Mouse (Mus musculus) adrenal gland, adult 8-10 months (tissue): Measurements from ENCODE around the gene Scin. TPM values are rescaled to one million over a fixed set of nuclear protein-coding genes. Genes with fewer than 3 reads are reported as not detected.

ENCODE experiments used
- DNase-seq: peaks from one replicate; pipeline ENCODE4 v3.0.0; 2022
- total RNA-seq, 4 experiments: library from RNA; stranded (reverse); gene quantifications; 2 replicates each; pipeline ENCODE4 v1.2.4; 2022

Scin gene
- total RNA-seq, 4 experiments from 2014 or later: 1.7 to 2.4 (median 2.1) TPM

GRCm38 (mm10) chr12:40106874-40107273 is 27.2 kb downstream of the Scin start:
- no peak for DNase-seq

GRCm38 (mm10) chr12:40104750-40105149 is 29.3 kb downstream of the Scin start:
- DNase-seq: no peak

- DNase-seq: no peak
These were observed 31.7 kb downstream of the Scin start for GRCm38 (mm10) chr12:40102359-40102758.

- DNase-seq: no peak
These were observed 34.6 kb downstream of the Scin start for GRCm38 (mm10) chr12:40099407-40099806.

- no peak for DNase-seq
These were observed 36.6 kb downstream of the Scin start for GRCm38 (mm10) chr12:40097449-40097848.

- no peak for DNase-seq
These were observed 37.0 kb downstream of the Scin start for GRCm38 (mm10) chr12:40097023-40097422.

GRCm38 (mm10) chr12:40096453-40096852 is 37.6 kb downstream of the Scin start:
- DNase-seq: no peak

- no peak for DNase-seq
These were observed 44.0 kb downstream of the Scin start for GRCm38 (mm10) chr12:40090017-40090416.

GRCm38 (mm10) chr12:40085731-40086322 is 48.2 kb downstream of the Scin start:
- DNase-seq: no peak

- DNase-seq: no peak
These were observed 51.4 kb downstream of the Scin start for GRCm38 (mm10) chr12:40082453-40083238.

GRCm38 (mm10) chr12:40082048-40082447 is 52.0 kb downstream of the Scin start:
- DNase-seq: no peak

- no peak for DNase-seq
These were observed 60.4 kb downstream of the Scin start for GRCm38 (mm10) chr12:40073660-40074059.

GRCm38 (mm10) chr12:40047024-40047423 is 87.0 kb downstream of the Scin start:
- DNase-seq: no peak

- no peak for DNase-seq
These were observed 90.0 kb downstream of the Scin start for GRCm38 (mm10) chr12:40043816-40044585.

- DNase-seq: no peak
These were observed 94.0 kb downstream of the Scin start for GRCm38 (mm10) chr12:40040067-40040466.

GRCm38 (mm10) chr12:40037876-40038463 is 96.1 kb downstream of the Scin start, which contains the start of gene Arl4a:
Gene Arl4a, minus strand, starts transcription at chr12:40038025.
- DNase-seq: peak; percentile 85

GRCm38 (mm10) chr12:40037226-40037813 is 96.7 kb downstream of the Scin start:
- DNase-seq: peak; percentile 98

GRCm38 (mm10) chr12:40036666-40037065 is 97.4 kb downstream of the Scin start:
- no peak for DNase-seq

- no peak for DNase-seq
These were observed 98.5 kb downstream of the Scin start for GRCm38 (mm10) chr12:40035506-40035905.

- DNase-seq: no peak
These were observed 104.8 kb downstream of the Scin start for GRCm38 (mm10) chr12:40029201-40029600.

- DNase-seq: no peak
These were observed 106.2 kb downstream of the Scin start for GRCm38 (mm10) chr12:40027846-40028245.

GRCm38 (mm10) chr12:40027444-40027843 is 106.6 kb downstream of the Scin start:
- DNase-seq: no peak
